Mouse (Mus musculus): Measurements from ENCODE around the gene Aldh1a2. TPM values are rescaled to one million over a fixed set of nuclear protein-coding genes. Genes with fewer than 3 reads are reported as not detected.

Gene Aldh1a2
- total RNA-seq (2014; rRNA removed), result 19.9 and 33.7 TPM in 2 replicates
- polyA plus RNA-seq (2015; fragmentation: Nextera tagmentation; extraction: Ambion mirVana), result 27.3 and 28.5 TPM in 2 replicates

DNA sequence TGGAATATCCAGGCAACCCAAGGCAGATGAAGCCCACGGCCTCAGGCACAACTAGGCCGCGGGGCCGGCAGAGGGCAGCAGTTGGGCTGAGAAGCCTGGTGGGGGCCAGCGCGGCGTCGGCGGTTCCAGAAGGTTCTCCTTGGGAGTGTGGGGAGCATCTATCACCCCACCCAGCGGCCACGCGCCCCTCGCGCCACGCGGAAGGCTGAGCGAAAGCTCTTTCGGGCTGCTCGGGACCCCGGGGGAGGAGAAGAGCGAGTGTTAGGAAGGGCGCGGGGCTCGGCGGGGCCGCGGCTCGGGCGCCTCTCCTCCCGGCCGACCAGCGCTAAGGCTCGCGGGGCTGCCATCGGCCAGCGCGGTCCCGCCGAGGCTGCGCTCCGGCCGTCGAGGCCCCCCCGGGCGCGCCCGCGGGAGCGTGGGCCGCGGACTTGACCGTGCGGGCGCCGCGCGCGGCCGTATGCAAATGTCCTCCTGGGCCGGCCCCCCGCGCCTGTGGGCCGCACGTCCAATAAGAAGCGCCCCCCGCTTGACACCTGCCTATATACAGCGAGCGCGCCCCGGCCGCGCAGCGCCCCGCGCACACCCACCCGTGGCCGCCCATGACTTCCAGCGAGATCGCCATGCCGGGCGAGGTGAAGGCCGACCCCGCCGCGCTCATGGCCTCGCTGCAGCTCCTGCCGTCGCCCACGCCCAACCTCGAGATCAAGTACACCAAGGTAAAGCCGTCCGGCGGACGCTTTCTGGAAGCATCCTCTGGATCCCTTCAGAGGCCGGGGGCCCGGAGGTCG lies at the start of gene Aldh1a2:
Gene Aldh1a2 (plus strand): TSS at position 542 of the 788 bp plus-strand sequence.
- H3K4me1 ChIP-seq (ENCODE audit: insufficient read depth, low read length), result no peaks in the 10 kb centered on the region
- H3K4me3 ChIP-seq (ENCODE audit: low read depth, low read length), result peak within 1 kb of the TSS; percentile 32
- peak within 1 kb of the TSS; percentile 42 for H3K4me2 ChIP-seq (ENCODE audit: low read depth, low read length, poor library complexity, severe bottlenecking)
- H3K27ac ChIP-seq (ENCODE audit: low read depth, low read length), result no peak within 1 kb of the TSS
- H3K9ac ChIP-seq (replicated peaks; ENCODE audit: low read length, poor library complexity, severe bottlenecking), result no peak within 1 kb of the TSS
- no peaks in the 10 kb centered on the region for H3K36me3 ChIP-seq (ENCODE audit: insufficient read depth, low read length)
- H3K27me3 ChIP-seq (ENCODE audit: insufficient read depth, low read length), result peaks cover 29% of the 10 kb centered on the region
- under 1% methylated on average over 67 of the region's 97 CpGs for WGBS
- peak; percentile 69 for TF ChIP-seq CTCF (IDR thresholded peaks at IDR 0.05)
- ATAC-seq (ENCODE audit: low FRiP score), result peak; percentile 63; the same call in 1 of the 2 replicates
- no peaks in the 10 kb centered on the region for H3K9me3 ChIP-seq (ENCODE audit: low read length)
- DNase-seq (ENCODE audit: low spot score), result peak; percentile 55

DNA sequence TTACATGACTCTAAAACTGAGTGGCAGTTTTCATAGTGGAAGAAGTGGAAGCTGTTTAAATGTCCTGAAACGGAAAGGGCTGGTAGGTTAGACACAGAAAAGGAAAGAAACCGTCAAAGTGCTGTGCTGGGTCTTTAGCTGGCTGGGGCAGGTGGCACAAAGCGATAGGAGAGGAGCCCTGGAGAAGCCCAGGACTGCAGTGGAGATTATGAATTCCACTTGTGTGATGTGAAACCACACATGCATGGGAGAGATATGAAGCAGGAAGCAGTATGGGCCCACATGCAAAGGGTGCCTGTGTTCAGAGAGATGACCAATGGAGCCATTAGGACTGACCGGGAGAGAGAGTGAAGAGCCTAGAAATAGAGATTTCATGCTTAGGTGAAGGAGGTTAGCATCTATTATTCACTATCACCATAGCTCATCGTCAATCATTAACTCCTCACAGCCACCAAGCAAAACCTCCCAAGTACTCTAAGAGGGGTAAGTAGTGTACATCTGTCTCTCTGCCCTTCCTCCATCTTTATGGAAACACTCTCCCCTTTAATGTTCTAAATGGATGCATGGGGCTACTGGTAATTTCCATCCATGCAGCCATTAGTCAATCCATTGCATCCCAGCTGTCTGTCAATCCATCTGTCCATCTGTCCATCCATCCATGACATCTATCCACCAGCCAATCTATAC lies 49.4 kb upstream of the Aldh1a2 start:
- Histone ChIP-seq H3K27me3 (ENCODE audit: insufficient read depth, low read length) (no peaks in the 10 kb centered on the region), H3K4me1 (ENCODE audit: insufficient read depth, low read length) (no peaks in the 10 kb centered on the region), H3K27ac (ENCODE audit: low read depth, low read length) (no peak overlapping the region), H3K4me2 (ENCODE audit: low read depth, low read length, poor library complexity, severe bottlenecking) (no peak overlapping the region), H3K4me3 (ENCODE audit: low read depth, low read length) (no peak overlapping the region), H3K9me3 (ENCODE audit: low read length) (no peaks in the 10 kb centered on the region), H3K9ac (replicated peaks; ENCODE audit: low read length, poor library complexity, severe bottlenecking) (no peak overlapping the region), H3K36me3 (ENCODE audit: insufficient read depth, low read length) (no peaks in the 10 kb centered on the region)
- no peak for DNase-seq (ENCODE audit: low spot score)
- 90% methylated on average over 5 of the region's 5 CpGs for WGBS
- TF ChIP-seq CTCF (IDR thresholded peaks at IDR 0.05), result no peak
- no peak for ATAC-seq (ENCODE audit: low FRiP score)

GRCm38 (mm10) chr9:71166871-71167465 lies 48.6 kb upstream of the Aldh1a2 start:
- ATAC-seq (ENCODE audit: low FRiP score) (no peak), DNase-seq (ENCODE audit: low spot score) (peak; percentile 57)
- H3K27me3 ChIP-seq (ENCODE audit: insufficient read depth, low read length), result no peaks in the 10 kb centered on the region
- no peaks in the 10 kb centered on the region for H3K36me3 ChIP-seq (ENCODE audit: insufficient read depth, low read length)
- H3K27ac ChIP-seq (ENCODE audit: low read depth, low read length), result peak overlapping the region; percentile 51; the same call in 1 of the 2 replicates
- H3K4me2 ChIP-seq (ENCODE audit: low read depth, low read length, poor library complexity, severe bottlenecking), result no peak overlapping the region
- no peak overlapping the region for H3K4me3 ChIP-seq (ENCODE audit: low read depth, low read length)
- no peaks in the 10 kb centered on the region for H3K9me3 ChIP-seq (ENCODE audit: low read length)
- TF ChIP-seq CTCF (IDR thresholded peaks at IDR 0.05), result no peak
- WGBS, result 58% methylated on average over 5 of the region's 5 CpGs
- H3K9ac ChIP-seq (replicated peaks; ENCODE audit: low read length, poor library complexity, severe bottlenecking), result no peak overlapping the region
- no peaks in the 10 kb centered on the region for H3K4me1 ChIP-seq (ENCODE audit: insufficient read depth, low read length)

- H3K27ac ChIP-seq (ENCODE audit: low read depth, low read length), result peak overlapping the region; percentile 51; the same call in 1 of the 2 replicates
- DNase-seq (ENCODE audit: low spot score) (peak; percentile 44), ATAC-seq (ENCODE audit: low FRiP score) (no peak)
- no peaks in the 10 kb centered on the region for H3K36me3 ChIP-seq (ENCODE audit: insufficient read depth, low read length)
- no peaks in the 10 kb centered on the region for H3K27me3 ChIP-seq (ENCODE audit: insufficient read depth, low read length)
- no peaks in the 10 kb centered on the region for H3K4me1 ChIP-seq (ENCODE audit: insufficient read depth, low read length)
- no peak overlapping the region for H3K4me2 ChIP-seq (ENCODE audit: low read depth, low read length, poor library complexity, severe bottlenecking)
- no peak for TF ChIP-seq CTCF (IDR thresholded peaks at IDR 0.05)
- H3K4me3 ChIP-seq (ENCODE audit: low read depth, low read length), result no peak overlapping the region
- WGBS, result 18% methylated on average over 2 of the region's 2 CpGs
- no peak overlapping the region for H3K9ac ChIP-seq (replicated peaks; ENCODE audit: low read length, poor library complexity, severe bottlenecking)
- no peaks in the 10 kb centered on the region for H3K9me3 ChIP-seq (ENCODE audit: low read length)
Observed at GRCm38 (mm10) chr9:71167473-71168215, 47.9 kb upstream of the Aldh1a2 start.

- no peaks in the 10 kb centered on the region for H3K36me3 ChIP-seq (ENCODE audit: insufficient read depth, low read length)
- 40% methylated on average over 12 of the region's 12 CpGs for WGBS
- H3K27ac ChIP-seq (ENCODE audit: low read depth, low read length), result peak within 1 kb of the TSS; percentile 51; the same call in 1 of the 2 replicates
- H3K9ac ChIP-seq (replicated peaks; ENCODE audit: low read length, poor library complexity, severe bottlenecking), result no peak within 1 kb of the TSS
- DNase-seq (ENCODE audit: low spot score) (peak; percentile 32), ATAC-seq (ENCODE audit: low FRiP score) (no peak)
- peak within 1 kb of the TSS; percentile 10; the same call in 1 of the 2 replicates for H3K4me2 ChIP-seq (ENCODE audit: low read depth, low read length, poor library complexity, severe bottlenecking)
- no peaks in the 10 kb centered on the region for H3K27me3 ChIP-seq (ENCODE audit: insufficient read depth, low read length)
- no peaks in the 10 kb centered on the region for H3K9me3 ChIP-seq (ENCODE audit: low read length)
- no peak within 1 kb of the TSS for H3K4me3 ChIP-seq (ENCODE audit: low read depth, low read length)
- H3K4me1 ChIP-seq (ENCODE audit: insufficient read depth, low read length), result no peaks in the 10 kb centered on the region
- no peak for TF ChIP-seq CTCF (IDR thresholded peaks at IDR 0.05)
Observed at GRCm38 (mm10) chr9:71168511-71168910, 47.1 kb upstream of the Aldh1a2 start, which contains the start of gene Aqp9. Aqp9 (minus strand) TSS chr9:71168682.

Measured in midbrain, postnatal 0 days (tissue).